Mouse (Mus musculus): ENCODE measurements around the gene Gorasp2.

- TF ChIP-seq GATA1 (IDR thresholded peaks at IDR 0.05; ENCODE audit: low read length), result no peak
- TF ChIP-seq TAL1 (IDR thresholded peaks at IDR 0.05; ENCODE audit: low read length), result no peak
These were observed 27.2 kb downstream of the Gorasp2 start for GRCm38 (mm10) chr2:70688454-70689078.

Measured in erythroblast, embryonic 14.5 days (primary cell).